Mouse (Mus musculus): ENCODE results near the gene Mthfs. TPM values are rescaled to one million over a fixed set of nuclear protein-coding genes. Genes with fewer than 3 reads are reported as not detected.

Gene Mthfs
- polyA plus RNA-seq, 1 experiment from 2014 or later: 14.1 TPM

DNA sequence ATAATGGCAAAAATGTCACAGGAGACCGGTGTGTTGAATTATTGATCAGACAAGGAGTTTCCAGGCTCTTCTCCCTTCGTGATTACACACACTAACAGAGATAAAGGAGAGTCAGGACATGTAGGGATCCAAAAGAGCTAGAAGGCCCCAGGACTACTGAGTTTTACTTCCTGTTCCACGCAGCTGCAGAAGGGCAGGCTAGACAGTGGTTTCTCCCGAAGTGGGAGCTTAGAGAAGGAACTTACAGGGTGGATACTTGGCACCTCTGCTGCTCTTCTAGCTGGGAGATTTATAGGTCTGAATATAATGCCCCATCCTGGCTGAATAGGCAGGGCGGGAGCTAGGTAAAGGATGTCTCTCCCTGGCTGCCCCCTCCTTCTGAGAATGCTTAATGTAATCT, 57.1 kb downstream of the Mthfs start:
- no peaks in the 10 kb centered on the region for H3K4me1 ChIP-seq (ENCODE audit: control insufficient read depth, insufficient read depth, low read length)

DNA sequence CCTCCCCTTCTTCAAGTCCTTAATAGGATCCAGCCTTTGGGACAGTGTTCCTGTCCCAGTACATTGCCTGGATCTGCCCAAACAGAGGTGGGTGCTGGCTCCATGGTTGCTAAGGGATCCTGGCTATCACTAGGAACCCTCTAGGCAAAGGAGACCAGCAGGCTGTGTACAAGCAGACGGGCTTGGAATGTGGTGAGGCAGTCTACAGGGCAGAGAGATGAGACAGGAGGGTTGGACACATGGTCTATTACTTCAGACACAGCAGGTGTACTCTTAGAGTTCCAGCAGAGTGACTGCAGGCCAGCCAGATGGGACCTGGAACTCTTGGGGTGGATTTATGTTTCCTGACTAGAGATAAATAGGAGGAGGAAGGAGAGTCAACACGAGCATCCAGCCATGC, 59.9 kb downstream of the Mthfs start:
- DNase-seq (ENCODE audit: low spot score) (no peak), ATAC-seq (no peak)
- Histone ChIP-seq H3K4me3 (ENCODE audit: low read depth, low read length) (no peak overlapping the region), H3K9ac (ENCODE audit: low read length) (no peak overlapping the region), H3K4me1 (ENCODE audit: control insufficient read depth, insufficient read depth, low read length) (no peaks in the 10 kb centered on the region), H3K9me3 (replicated peaks; ENCODE audit: control insufficient read depth, low read length) (no peaks in the 10 kb centered on the region), H3K27ac (ENCODE audit: low read depth, low read length) (no peak overlapping the region), H3K27me3 (replicated peaks; ENCODE audit: control insufficient read depth, insufficient read depth, low read length) (no peaks in the 10 kb centered on the region), H3K4me2 (ENCODE audit: low read length) (no peak overlapping the region), H3K36me3 (ENCODE audit: control insufficient read depth, insufficient read depth, low read length) (no peaks in the 10 kb centered on the region)
- WGBS: 82% methylated on average over 2 of the region's 2 CpGs

More for the DNA sequence above, 57.1 kb downstream of the Mthfs start:
- no peak overlapping the region for H3K27ac ChIP-seq (ENCODE audit: low read depth, low read length)
- DNase-seq (ENCODE audit: low spot score): no peak
- H3K9ac ChIP-seq (ENCODE audit: low read length): no peak overlapping the region
- H3K36me3 ChIP-seq (ENCODE audit: control insufficient read depth, insufficient read depth, low read length): no peaks in the 10 kb centered on the region
- no peaks in the 10 kb centered on the region for H3K9me3 ChIP-seq (replicated peaks; ENCODE audit: control insufficient read depth, low read length)
- ATAC-seq: no peak
- no peak overlapping the region for H3K4me3 ChIP-seq (ENCODE audit: low read depth, low read length)
- no peak overlapping the region for H3K4me2 ChIP-seq (ENCODE audit: low read length)
- H3K27me3 ChIP-seq (replicated peaks; ENCODE audit: control insufficient read depth, insufficient read depth, low read length): no peaks in the 10 kb centered on the region
- WGBS: 64% methylated on average over 5 of the region's 5 CpGs

- Histone ChIP-seq H3K9me3 (replicated peaks; ENCODE audit: control insufficient read depth, low read length) (no peaks in the 10 kb centered on the region), H3K4me2 (ENCODE audit: low read length) (no peak overlapping the region), H3K27ac (ENCODE audit: low read depth, low read length) (no peak overlapping the region), H3K4me3 (ENCODE audit: low read depth, low read length) (no peak overlapping the region), H3K36me3 (ENCODE audit: control insufficient read depth, insufficient read depth, low read length) (no peaks in the 10 kb centered on the region), H3K27me3 (replicated peaks; ENCODE audit: control insufficient read depth, insufficient read depth, low read length) (no peaks in the 10 kb centered on the region), H3K4me1 (ENCODE audit: control insufficient read depth, insufficient read depth, low read length) (no peaks in the 10 kb centered on the region), H3K9ac (ENCODE audit: low read length) (no peak overlapping the region)
- ATAC-seq: no peak
- WGBS: 83% methylated on average over 7 of the region's 7 CpGs
- DNase-seq (ENCODE audit: low spot score): no peak
Observed at GRCm38 (mm10) chr9:89273766-89274165, 63.3 kb downstream of the Mthfs start.

- no peak for ATAC-seq
- H3K27ac ChIP-seq (ENCODE audit: low read depth, low read length): no peak overlapping the region
- H3K4me3 ChIP-seq (ENCODE audit: low read depth, low read length): no peak overlapping the region
- no peak for DNase-seq (ENCODE audit: low spot score)
- no peak overlapping the region for H3K4me2 ChIP-seq (ENCODE audit: low read length)
- H3K9me3 ChIP-seq (replicated peaks; ENCODE audit: control insufficient read depth, low read length): no peaks in the 10 kb centered on the region
- H3K27me3 ChIP-seq (replicated peaks; ENCODE audit: control insufficient read depth, insufficient read depth, low read length): no peaks in the 10 kb centered on the region
- no peak overlapping the region for H3K9ac ChIP-seq (ENCODE audit: low read length)
- no peaks in the 10 kb centered on the region for H3K36me3 ChIP-seq (ENCODE audit: control insufficient read depth, insufficient read depth, low read length)
- no peaks in the 10 kb centered on the region for H3K4me1 ChIP-seq (ENCODE audit: control insufficient read depth, insufficient read depth, low read length)
- 90% methylated on average over 8 of the region's 8 CpGs for WGBS
Observed at GRCm38 (mm10) chr9:89278207-89278606, 67.7 kb downstream of the Mthfs start.

DNA sequence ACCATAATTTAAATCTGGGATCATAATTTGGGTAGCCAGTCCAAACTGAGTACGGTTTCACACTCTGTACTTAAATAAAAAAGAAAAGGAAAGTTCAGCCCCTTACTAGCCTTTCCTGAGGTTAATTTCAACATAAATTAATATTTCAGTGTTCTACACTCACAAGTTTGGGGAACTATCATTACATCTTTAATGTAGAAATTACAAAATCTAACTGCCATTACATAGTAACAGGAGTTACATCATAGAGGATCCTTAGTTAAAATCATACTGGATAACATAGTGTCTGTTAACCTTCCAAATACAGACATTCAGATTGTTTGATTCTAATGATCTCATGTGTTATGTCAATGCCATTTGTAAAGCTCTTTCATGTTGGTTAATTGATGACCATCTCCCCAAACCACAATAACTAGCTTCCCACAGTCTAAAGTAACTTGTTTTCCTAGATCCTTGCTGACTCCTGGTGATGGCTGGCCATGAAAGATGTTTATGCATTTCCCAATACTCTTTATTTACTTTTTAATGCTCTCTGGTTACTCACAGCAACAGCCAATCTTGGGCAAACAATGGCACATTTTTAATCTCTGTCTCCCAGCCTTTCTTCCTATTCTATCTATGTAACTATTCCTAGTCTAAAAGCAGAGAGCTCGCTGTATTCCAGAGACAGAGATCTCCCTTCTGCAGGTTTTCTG, 72.0 kb downstream of the Mthfs start:
- Histone ChIP-seq H3K27ac (ENCODE audit: low read depth, low read length) (no peak overlapping the region), H3K9ac (ENCODE audit: low read length) (no peak overlapping the region), H3K4me3 (ENCODE audit: low read depth, low read length) (no peak overlapping the region), H3K9me3 (replicated peaks; ENCODE audit: control insufficient read depth, low read length) (no peaks in the 10 kb centered on the region), H3K4me1 (ENCODE audit: control insufficient read depth, insufficient read depth, low read length) (no peaks in the 10 kb centered on the region), H3K27me3 (replicated peaks; ENCODE audit: control insufficient read depth, insufficient read depth, low read length) (no peaks in the 10 kb centered on the region), H3K4me2 (ENCODE audit: low read length) (no peak overlapping the region), H3K36me3 (ENCODE audit: control insufficient read depth, insufficient read depth, low read length) (no peaks in the 10 kb centered on the region)
- ATAC-seq: no peak
- WGBS: 86% methylated on average over 2 of the region's 2 CpGs
- no peak for DNase-seq (ENCODE audit: low spot score)

- WGBS: 66% methylated on average over 2 of the region's 2 CpGs
- Histone ChIP-seq H3K4me1 (ENCODE audit: control insufficient read depth, insufficient read depth, low read length) (no peaks in the 10 kb centered on the region), H3K9me3 (replicated peaks; ENCODE audit: control insufficient read depth, low read length) (no peaks in the 10 kb centered on the region), H3K27me3 (replicated peaks; ENCODE audit: control insufficient read depth, insufficient read depth, low read length) (no peaks in the 10 kb centered on the region), H3K36me3 (ENCODE audit: control insufficient read depth, insufficient read depth, low read length) (no peaks in the 10 kb centered on the region), H3K4me3 (ENCODE audit: low read depth, low read length) (no peak overlapping the region), H3K4me2 (ENCODE audit: low read length) (no peak overlapping the region), H3K27ac (ENCODE audit: low read depth, low read length) (no peak overlapping the region), H3K9ac (ENCODE audit: low read length) (no peak overlapping the region)
- no peak for DNase-seq (ENCODE audit: low spot score)
- ATAC-seq: no peak
Observed at GRCm38 (mm10) chr9:89288037-89288436, 77.6 kb downstream of the Mthfs start.

DNA sequence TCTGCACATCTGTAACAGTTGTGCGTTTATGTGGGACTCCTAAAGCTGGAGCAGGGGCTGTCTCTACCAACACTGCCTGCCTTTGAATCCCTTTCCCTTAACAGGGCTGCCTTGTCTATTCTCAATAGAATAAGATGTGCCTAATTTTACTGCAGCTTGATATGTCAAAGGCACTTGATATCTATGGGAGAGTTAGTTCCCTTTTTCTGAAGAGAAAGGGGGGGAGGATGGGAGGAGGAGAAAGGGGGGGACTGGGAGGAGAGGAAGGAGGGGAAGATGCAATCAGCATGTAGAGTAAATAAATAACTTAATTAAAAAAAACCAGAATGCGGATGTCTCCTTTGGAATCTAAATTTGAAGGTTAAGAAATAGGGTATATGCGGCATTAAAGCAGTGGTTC, 82.9 kb downstream of the Mthfs start:
- ATAC-seq (no peak), DNase-seq (ENCODE audit: low spot score) (no peak)
- H3K4me2 ChIP-seq (ENCODE audit: low read length): no peak overlapping the region
- no peak overlapping the region for H3K4me3 ChIP-seq (ENCODE audit: low read depth, low read length)
- no peaks in the 10 kb centered on the region for H3K27me3 ChIP-seq (replicated peaks; ENCODE audit: control insufficient read depth, insufficient read depth, low read length)
- no peak overlapping the region for H3K27ac ChIP-seq (ENCODE audit: low read depth, low read length)
- no peaks in the 10 kb centered on the region for H3K4me1 ChIP-seq (ENCODE audit: control insufficient read depth, insufficient read depth, low read length)
- H3K9me3 ChIP-seq (replicated peaks; ENCODE audit: control insufficient read depth, low read length): no peaks in the 10 kb centered on the region
- no peak overlapping the region for H3K9ac ChIP-seq (ENCODE audit: low read length)
- WGBS: 96% methylated on average over 3 of the region's 3 CpGs
- no peaks in the 10 kb centered on the region for H3K36me3 ChIP-seq (ENCODE audit: control insufficient read depth, insufficient read depth, low read length)

- WGBS: 70% methylated on average over 3 of the region's 3 CpGs
- H3K4me1 ChIP-seq (ENCODE audit: control insufficient read depth, insufficient read depth, low read length): no peaks in the 10 kb centered on the region
- no peak overlapping the region for H3K4me3 ChIP-seq (ENCODE audit: low read depth, low read length)
- no peak overlapping the region for H3K4me2 ChIP-seq (ENCODE audit: low read length)
- DNase-seq (ENCODE audit: low spot score): no peak
- H3K27me3 ChIP-seq (replicated peaks; ENCODE audit: control insufficient read depth, insufficient read depth, low read length): no peaks in the 10 kb centered on the region
- no peak for ATAC-seq
- no peaks in the 10 kb centered on the region for H3K36me3 ChIP-seq (ENCODE audit: control insufficient read depth, insufficient read depth, low read length)
- H3K9me3 ChIP-seq (replicated peaks; ENCODE audit: control insufficient read depth, low read length): no peaks in the 10 kb centered on the region
- H3K9ac ChIP-seq (ENCODE audit: low read length): no peak overlapping the region
- no peak overlapping the region for H3K27ac ChIP-seq (ENCODE audit: low read depth, low read length)
Observed at GRCm38 (mm10) chr9:89294121-89294520, 83.6 kb downstream of the Mthfs start.

- no peak overlapping the region for H3K27ac ChIP-seq (ENCODE audit: low read depth, low read length)
- 81% methylated on average over 2 of the region's 2 CpGs for WGBS
- no peaks in the 10 kb centered on the region for H3K27me3 ChIP-seq (replicated peaks; ENCODE audit: control insufficient read depth, insufficient read depth, low read length)
- H3K4me2 ChIP-seq (ENCODE audit: low read length): no peak overlapping the region
- H3K4me3 ChIP-seq (ENCODE audit: low read depth, low read length): no peak overlapping the region
- H3K9ac ChIP-seq (ENCODE audit: low read length): no peak overlapping the region
- no peaks in the 10 kb centered on the region for H3K4me1 ChIP-seq (ENCODE audit: control insufficient read depth, insufficient read depth, low read length)
- no peaks in the 10 kb centered on the region for H3K9me3 ChIP-seq (replicated peaks; ENCODE audit: control insufficient read depth, low read length)
- ATAC-seq: no peak
- no peaks in the 10 kb centered on the region for H3K36me3 ChIP-seq (ENCODE audit: control insufficient read depth, insufficient read depth, low read length)
- no peak for DNase-seq (ENCODE audit: low spot score)
Observed at GRCm38 (mm10) chr9:89305637-89306036, 95.2 kb downstream of the Mthfs start.
